Mouse (Mus musculus) bone marrow macrophage, adult 2 months (primary cell): ENCODE results near the gene Dlx5.

Source experiments
- CTCF ChIP-seq: IDR thresholded peaks from 2 replicates; pipeline ENCODE4 v1.5.1; 2012; ENCODE audit warnings: low read depth, mild to moderate bottlenecking, low read length, moderate library complexity
- POLR2A ChIP-seq: IDR thresholded peaks from 2 replicates; pipeline ENCODE4 v1.6.1; 2012; ENCODE audit warnings: mild to moderate bottlenecking, low read depth, low read length, borderline replicate concordance

- TF ChIP-seq POLR2A (no peak), CTCF (no peak)
Measured at GRCm38 (mm10) chr6:6869961-6870800, 11.7 kb downstream of the Dlx5 start.
